Mouse (Mus musculus) forebrain, embryonic 10.5 days (tissue): ENCODE measurements at regions not wholly inside any gene's neighbourhood (a gene's known extent, or its start where the extent isn't known, plus 50 kb on each side); places are given as distances from the start of the nearest gene placed in this dataset.

ENCODE experiments used
- DNase-seq: peaks from one replicate; pipeline ENCODE4 v3.0.0-alpha.2; 2017; ENCODE audit warnings: low spot score; ENCODE audit errors: extremely low spot score
- H3K27ac ChIP-seq: fragments of 300-500 bp; sonication (generic); 2 replicates; pipeline ENCODE4 v1.5.1; 2016; ENCODE audit warnings: mild to moderate bottlenecking
- H3K27me3 ChIP-seq: fragments of 300-500 bp; sonication (generic); 2 replicates; pipeline ENCODE4 v1.6.1; 2016; ENCODE audit warnings: mild to moderate bottlenecking; ENCODE audit not compliant: poor library complexity, severe bottlenecking
- H3K36me3 ChIP-seq: fragments of 300-500 bp; sonication (generic); replicated peaks from 2 replicates; pipeline ENCODE4 v1.6.1; 2016; ENCODE audit warnings: mild to moderate bottlenecking, moderate library complexity
- H3K4me1 ChIP-seq: fragments of 300-500 bp; sonication (generic); 2 replicates; pipeline ENCODE4 v1.6.1; 2016
- H3K4me3 ChIP-seq: fragments of 300-500 bp; sonication (generic); 2 replicates; pipeline ENCODE4 v1.5.1; 2016; ENCODE audit warnings: mild to moderate bottlenecking, moderate library complexity
- H3K9me3 ChIP-seq: fragments of 300-500 bp; sonication (generic); 2 replicates; pipeline ENCODE4 v1.6.1; 2016; ENCODE audit warnings: mild to moderate bottlenecking, moderate library complexity
- WGBS: fragments of 180-500 bp; shearing (Covaris S2); methylation state at CpG from one replicate; pipeline ENCODE4 v1.1.7; 2016; 5-methylcytosine and 5-hydroxymethylcytosine counted together

DNA sequence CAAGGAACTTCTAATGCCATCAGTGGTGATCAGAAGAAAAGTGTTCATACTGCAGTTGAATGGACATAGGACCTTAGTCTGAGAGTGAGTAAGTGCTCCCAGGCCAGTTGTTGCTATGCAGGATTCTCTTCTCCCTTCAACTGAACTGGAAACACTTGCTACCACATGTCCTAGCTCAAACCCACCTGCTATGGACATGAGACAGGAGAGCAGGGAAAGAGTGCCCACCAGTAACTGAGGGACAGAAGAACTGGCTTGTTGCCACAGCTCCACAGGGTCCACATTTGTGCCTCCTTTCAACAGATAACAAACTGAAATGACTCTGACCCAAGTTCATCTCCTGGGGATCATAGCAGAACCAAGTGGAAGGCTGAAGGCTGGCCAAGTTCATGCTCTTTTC, 292.9 kb downstream of the Qk start:
- H3K4me1 ChIP-seq, result peaks cover 23% of the 10 kb centered on the region
- H3K27me3 ChIP-seq, result no peaks in the 10 kb centered on the region
- H3K36me3 ChIP-seq, result no peaks in the 10 kb centered on the region
- H3K4me3 ChIP-seq, result no peak overlapping the region
- H3K9me3 ChIP-seq, result no peaks in the 10 kb centered on the region
- no peak for DNase-seq
- H3K27ac ChIP-seq, result no peak overlapping the region

DNA sequence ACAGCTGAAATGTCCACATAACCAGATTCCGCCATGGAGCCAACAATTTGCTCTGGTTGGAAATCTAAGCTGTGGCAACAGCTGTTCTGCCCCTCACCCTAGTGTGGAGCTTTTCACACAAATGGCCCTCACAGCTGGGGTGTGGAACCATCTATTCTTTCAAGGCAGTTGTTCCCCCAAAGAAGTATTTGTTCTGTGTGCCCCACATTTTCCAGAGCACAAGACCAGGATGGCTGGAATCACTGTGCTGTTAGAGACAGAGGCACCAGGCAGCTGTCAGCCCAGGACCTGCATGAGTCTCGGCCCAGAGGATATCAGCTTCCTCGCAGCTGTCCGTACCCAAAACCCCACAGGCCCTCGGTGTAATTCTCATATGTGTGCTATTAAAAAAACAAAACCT, 294.4 kb downstream of the Qk start:
- no peaks in the 10 kb centered on the region for H3K36me3 ChIP-seq
- 85% methylated on average over 5 of the region's 5 CpGs for WGBS
- peaks cover 8% of the 10 kb centered on the region; the same call in 1 of the 2 replicates for H3K4me1 ChIP-seq
- no peak overlapping the region for H3K27ac ChIP-seq
- H3K9me3 ChIP-seq, result no peaks in the 10 kb centered on the region
- no peak overlapping the region for H3K4me3 ChIP-seq
- DNase-seq, result no peak
- no peaks in the 10 kb centered on the region for H3K27me3 ChIP-seq

DNA sequence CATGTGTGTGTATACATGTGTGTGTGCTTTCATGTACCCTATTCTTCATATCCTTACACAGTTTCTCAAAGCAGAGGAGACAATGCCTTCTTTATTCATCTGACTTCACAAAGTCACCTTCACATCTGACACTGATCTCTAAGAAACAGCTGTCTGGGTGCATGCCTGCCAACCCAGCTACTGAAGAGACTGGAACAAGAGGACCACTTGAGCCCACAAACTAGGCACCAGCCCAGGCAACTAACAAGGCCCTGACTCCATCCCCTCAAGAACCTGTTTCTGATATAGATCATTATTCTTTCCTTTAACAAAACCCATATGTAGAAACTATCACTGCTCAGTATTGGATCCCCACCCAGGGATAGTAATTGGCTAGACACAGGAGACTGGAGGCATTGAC, 295.3 kb downstream of the Qk start:
- Histone ChIP-seq H3K27ac (no peak overlapping the region), H3K27me3 (no peaks in the 10 kb centered on the region), H3K4me3 (no peak overlapping the region), H3K36me3 (no peaks in the 10 kb centered on the region), H3K4me1 (0 out of 2 replicates have a peak, but pooled peaks cover 7% of the 10 kb centered on the region), H3K9me3 (no peaks in the 10 kb centered on the region)
- DNase-seq, result no peak

DNA sequence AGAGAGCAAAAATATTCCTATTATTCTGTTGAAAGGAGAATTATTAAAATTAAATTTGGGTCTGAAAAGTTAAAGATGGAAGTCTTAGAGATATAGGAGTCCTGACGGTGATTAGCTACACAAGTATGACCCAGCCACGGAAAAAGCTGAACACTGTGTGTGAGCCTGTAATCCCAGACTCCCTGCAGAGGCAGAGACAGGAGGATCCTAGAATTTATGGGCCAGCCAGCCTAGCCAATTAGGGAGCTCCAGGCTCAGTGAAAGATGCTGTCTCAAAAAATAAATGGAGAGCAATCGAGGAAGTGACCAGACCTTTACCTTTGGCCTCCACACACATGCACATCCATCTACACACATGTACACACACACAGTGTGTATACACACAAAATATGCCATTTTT, 307.5 kb downstream of the Qk start:
- no peaks in the 10 kb centered on the region for H3K4me1 ChIP-seq
- no peak for DNase-seq
- no peaks in the 10 kb centered on the region for H3K9me3 ChIP-seq
- no peak overlapping the region for H3K4me3 ChIP-seq
- H3K36me3 ChIP-seq, result no peaks in the 10 kb centered on the region
- 69% methylated on average over 3 of the region's 3 CpGs for WGBS
- no peak overlapping the region for H3K27ac ChIP-seq
- H3K27me3 ChIP-seq, result no peaks in the 10 kb centered on the region

DNA sequence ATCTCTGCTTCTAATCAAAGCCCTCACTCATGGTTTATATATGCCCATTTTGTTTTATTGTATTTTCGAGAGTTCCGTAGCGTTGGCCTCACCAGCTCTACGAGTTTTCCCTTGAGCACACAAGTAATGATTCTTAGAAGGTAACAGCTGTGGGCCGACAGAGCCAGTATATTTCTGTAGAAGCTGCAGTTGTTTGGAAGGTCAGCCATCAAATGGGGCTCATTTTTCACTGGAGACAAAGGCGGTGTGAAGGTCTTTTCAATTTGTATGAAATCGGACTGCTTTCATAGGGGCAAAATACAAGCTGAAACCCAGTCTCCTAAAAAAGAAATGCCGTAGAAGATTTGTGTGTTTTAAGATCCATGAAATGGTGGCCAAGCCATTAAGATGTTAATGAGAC, 307.9 kb downstream of the Qk start:
- DNase-seq, result no peak
- Histone ChIP-seq H3K4me3 (no peak overlapping the region), H3K4me1 (no peaks in the 10 kb centered on the region), H3K27ac (no peak overlapping the region), H3K9me3 (no peaks in the 10 kb centered on the region), H3K27me3 (no peaks in the 10 kb centered on the region), H3K36me3 (no peaks in the 10 kb centered on the region)
- 88% methylated on average over 8 of the region's 8 CpGs for WGBS

DNA sequence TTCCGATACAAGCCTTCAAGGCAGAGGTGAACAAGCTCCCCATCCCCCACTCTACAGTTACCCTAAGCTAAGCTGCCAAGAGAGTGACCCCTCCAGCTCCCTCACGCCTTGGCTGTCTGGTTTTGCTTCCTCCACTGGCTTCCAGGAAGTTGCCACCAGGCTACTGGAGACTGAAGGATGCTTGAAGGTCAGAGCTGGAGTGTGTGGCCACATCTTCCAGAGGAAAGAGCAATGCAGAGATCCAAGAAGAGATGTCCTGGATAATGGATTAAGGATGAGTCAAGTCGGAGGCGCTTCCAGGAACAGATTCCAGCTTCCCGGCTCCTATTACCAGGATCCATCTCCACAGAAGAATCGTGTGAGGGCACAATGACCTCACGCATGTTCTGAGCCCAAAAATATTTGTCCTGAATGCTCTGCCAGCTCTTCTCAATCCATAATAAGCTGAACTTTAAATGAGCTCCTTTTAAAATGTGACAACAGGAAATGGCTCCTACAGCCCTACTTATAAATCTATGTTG, 318.5 kb downstream of the Qk start:
- Histone ChIP-seq H3K27ac (no peak overlapping the region), H3K27me3 (no peaks in the 10 kb centered on the region), H3K4me1 (no peaks in the 10 kb centered on the region), H3K4me3 (no peak overlapping the region), H3K36me3 (no peaks in the 10 kb centered on the region), H3K9me3 (no peaks in the 10 kb centered on the region)
- WGBS, result 87% methylated on average over 7 of the region's 7 CpGs
- no peak for DNase-seq

DNA sequence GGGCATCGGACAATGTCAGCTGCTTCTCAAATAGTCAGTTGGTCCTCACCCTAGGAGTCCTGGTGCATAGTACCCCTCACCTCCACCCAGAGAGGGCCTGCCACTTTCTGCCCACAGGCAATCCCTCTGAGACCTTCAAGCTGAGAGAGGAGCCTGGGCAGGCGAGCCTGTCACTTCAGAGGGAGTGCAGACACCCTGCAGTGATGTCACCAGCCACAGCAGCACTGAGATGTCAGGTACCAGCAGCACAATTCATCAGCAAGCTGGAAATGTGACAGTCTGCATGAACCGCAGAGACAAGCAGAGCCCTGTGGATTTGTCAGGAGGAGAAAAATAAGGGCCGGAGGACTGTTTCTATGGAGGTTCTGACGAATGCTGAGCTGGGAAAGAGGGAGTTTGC, 324.3 kb downstream of the Qk start:
- Histone ChIP-seq H3K27me3 (no peaks in the 10 kb centered on the region), H3K36me3 (no peaks in the 10 kb centered on the region), H3K4me1 (no peaks in the 10 kb centered on the region), H3K27ac (no peak overlapping the region), H3K9me3 (no peaks in the 10 kb centered on the region), H3K4me3 (no peak overlapping the region)
- 72% methylated on average over 5 of the region's 5 CpGs for WGBS
- DNase-seq, result no peak

DNA sequence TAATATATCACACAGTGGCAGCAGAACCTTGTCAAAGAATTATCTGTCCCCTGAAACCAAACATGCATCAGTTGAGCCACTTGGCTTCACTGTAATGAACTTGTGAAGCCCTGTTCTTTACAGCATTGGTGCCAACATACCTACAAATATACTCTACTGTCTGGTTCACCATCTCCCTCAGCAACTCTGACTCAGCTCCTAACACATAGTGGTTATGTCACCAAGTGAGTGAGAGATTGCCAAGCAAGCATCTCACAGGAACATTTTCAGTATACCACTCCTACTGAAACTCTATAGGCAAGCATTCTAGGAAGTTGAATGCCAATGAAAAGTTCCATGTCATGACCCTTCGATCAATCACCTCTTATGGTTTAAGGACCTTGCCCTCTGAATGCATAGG, 321.2 kb upstream of the Pabpc6 start:
- no peak overlapping the region for H3K4me3 ChIP-seq
- no peak overlapping the region for H3K27ac ChIP-seq
- 88% methylated on average over 1 of the region's 1 CpGs for WGBS
- H3K27me3 ChIP-seq, result no peaks in the 10 kb centered on the region
- peaks cover 7% of the 10 kb centered on the region for H3K9me3 ChIP-seq
- H3K36me3 ChIP-seq, result no peaks in the 10 kb centered on the region
- H3K4me1 ChIP-seq, result no peaks in the 10 kb centered on the region
- no peak for DNase-seq

DNA sequence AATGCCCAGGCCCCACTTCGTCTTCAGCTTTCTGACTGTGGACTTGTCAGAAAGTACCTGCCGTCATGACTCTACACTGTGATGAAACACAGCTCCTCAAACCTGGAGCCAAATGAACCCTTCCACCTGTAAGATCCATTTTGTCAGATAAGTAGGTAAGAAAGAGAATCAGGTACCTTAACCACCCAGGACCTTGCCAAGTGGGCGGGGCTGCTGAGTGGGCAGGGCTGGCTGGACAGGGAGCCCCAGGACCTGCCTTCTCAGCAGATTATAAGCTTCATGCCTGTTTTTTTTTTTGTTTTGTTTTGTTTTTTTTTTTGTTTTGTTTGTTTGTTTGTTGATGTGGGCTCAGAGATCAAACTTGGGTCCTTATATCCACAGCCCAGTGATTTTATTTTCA, 311.8 kb upstream of the Pabpc6 start:
- Histone ChIP-seq H3K27ac (no peak overlapping the region), H3K9me3 (peaks cover 3% of the 10 kb centered on the region), H3K4me1 (peaks cover 25% of the 10 kb centered on the region), H3K4me3 (no peak overlapping the region), H3K27me3 (no peaks in the 10 kb centered on the region), H3K36me3 (no peaks in the 10 kb centered on the region)
- WGBS, result 94% methylated on average over 3 of the region's 3 CpGs
- DNase-seq, result no peak

DNA sequence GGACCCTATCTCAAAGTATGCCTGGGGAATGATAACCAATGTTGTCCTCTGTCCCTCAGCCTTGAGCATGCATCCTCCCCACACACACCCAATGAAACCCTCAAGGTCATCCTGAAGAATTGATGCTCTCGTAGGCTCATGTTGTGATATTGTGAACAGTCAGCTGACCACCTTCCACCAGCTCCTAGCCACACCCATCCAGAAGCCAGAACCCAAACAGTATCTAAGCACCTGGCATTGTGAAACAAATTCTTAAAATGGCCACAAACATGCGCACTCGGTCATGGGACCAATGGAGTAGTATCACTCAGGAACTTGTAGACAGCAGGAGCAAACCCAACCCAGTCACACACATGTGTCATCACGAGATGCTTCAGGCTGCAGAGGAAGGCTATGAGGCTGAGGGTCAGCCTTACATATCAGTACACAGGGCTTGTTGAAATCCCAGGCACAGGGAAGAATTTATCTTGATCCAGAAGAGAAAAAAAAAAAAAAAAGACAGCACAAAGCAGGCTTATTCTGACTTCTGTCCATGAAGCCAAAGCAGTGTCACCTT, 307.4 kb upstream of the Pabpc6 start:
- H3K27me3 ChIP-seq, result no peaks in the 10 kb centered on the region
- H3K9me3 ChIP-seq, result no peaks in the 10 kb centered on the region
- peaks cover 18% of the 10 kb centered on the region for H3K4me1 ChIP-seq
- H3K4me3 ChIP-seq, result no peak overlapping the region
- 91% methylated on average over 4 of the region's 4 CpGs for WGBS
- H3K36me3 ChIP-seq, result no peaks in the 10 kb centered on the region
- DNase-seq, result no peak
- no peak overlapping the region for H3K27ac ChIP-seq

DNA sequence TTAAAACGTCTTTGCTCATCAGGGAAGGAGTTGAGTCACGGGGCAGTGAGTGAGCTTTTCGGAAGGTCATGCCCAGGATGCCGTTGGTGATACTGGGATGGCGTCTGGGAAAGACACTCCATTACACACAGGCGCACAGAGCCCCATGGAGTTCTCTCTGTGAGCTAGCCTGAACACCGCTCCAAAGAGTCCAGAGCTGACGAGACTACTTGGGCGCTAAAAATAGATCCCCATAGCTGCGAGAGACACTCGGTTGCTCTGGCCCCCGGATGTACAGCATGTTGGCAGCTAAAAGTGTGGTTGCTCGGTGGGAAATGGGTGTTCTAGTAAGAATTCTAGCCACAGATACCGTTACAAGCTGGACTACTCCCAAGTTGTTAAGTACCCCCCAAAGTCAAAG, 306.5 kb upstream of the Pabpc6 start:
- H3K36me3 ChIP-seq, result no peaks in the 10 kb centered on the region
- H3K27ac ChIP-seq, result no peak overlapping the region
- DNase-seq, result no peak
- no peaks in the 10 kb centered on the region for H3K9me3 ChIP-seq
- H3K4me3 ChIP-seq, result no peak overlapping the region
- H3K27me3 ChIP-seq, result no peaks in the 10 kb centered on the region
- peaks cover 18% of the 10 kb centered on the region for H3K4me1 ChIP-seq
- WGBS, result 86% methylated on average over 14 of the region's 14 CpGs

DNA sequence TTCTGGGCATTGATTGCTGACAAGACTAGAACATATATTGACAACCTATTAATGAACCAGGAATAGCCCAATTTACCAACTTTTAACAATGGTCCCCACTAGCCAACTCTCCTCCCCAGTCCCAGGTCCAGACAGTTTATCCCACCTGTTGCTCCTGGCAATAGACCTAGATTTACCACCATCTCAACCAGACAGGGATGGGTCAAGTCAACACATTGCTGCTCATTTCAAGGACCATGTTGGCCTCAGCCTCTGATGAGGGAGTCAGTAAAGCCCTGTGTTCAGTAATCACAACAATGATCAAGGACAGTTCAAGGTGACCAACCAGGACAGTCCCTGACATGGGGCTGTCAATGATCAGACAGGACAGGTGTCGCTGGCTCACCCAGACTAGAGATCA, 305.6 kb upstream of the Pabpc6 start:
- no peak for DNase-seq
- Histone ChIP-seq H3K4me3 (no peak overlapping the region), H3K4me1 (peaks cover 18% of the 10 kb centered on the region), H3K9me3 (no peaks in the 10 kb centered on the region), H3K27me3 (no peaks in the 10 kb centered on the region), H3K27ac (no peak overlapping the region), H3K36me3 (no peaks in the 10 kb centered on the region)
- 93% methylated on average over 1 of the region's 1 CpGs for WGBS

DNA sequence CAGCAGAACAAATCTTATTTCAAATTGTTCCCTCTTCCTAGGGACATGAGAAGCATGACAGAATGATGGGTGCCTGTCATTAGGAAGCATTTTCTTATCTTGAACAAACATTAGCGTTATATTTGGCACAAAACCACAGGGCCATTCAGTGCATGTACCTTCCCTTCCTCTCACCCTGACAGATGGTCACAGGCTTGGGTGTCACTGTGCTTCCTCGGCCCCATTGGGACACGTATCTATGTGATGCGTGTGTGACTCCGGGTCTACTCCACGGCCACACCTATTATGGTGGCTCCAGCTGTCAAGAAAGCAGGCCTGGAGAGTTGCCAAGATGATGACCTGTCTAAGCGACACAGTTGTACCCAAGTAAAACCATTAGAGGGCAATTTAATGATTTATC, 298.5 kb upstream of the Pabpc6 start:
- Histone ChIP-seq H3K4me1 (peaks cover 14% of the 10 kb centered on the region), H3K27me3 (no peaks in the 10 kb centered on the region), H3K4me3 (no peak overlapping the region), H3K9me3 (no peaks in the 10 kb centered on the region), H3K36me3 (no peaks in the 10 kb centered on the region), H3K27ac (no peak overlapping the region)
- WGBS, result 87% methylated on average over 7 of the region's 7 CpGs
- DNase-seq, result no peak

DNA sequence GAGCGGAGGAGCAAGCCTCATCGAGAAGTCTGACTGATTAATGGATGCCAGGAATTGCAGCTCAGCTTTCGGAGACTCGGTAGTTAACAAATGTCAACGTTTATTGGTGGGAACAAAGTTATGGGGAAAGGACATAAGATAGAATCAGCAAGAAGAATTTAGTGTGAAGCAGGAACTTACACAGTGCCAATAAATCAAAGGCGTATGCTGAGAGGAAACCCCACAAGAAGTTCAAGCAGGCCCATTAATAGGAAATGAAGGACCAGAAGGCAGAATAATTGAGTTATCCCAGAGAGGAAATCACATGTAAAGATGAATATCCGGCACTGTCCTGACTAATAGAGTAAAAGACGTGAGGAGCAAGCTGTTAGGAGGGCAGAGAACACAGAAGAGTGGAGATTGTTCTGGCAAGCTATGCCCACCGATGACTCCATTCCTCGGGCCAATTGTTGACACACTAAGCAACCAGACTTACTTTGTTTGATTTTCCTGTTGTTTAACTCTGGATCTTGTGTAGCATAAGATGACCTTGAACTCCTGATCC, 293.4 kb upstream of the Pabpc6 start:
- H3K36me3 ChIP-seq, result no peaks in the 10 kb centered on the region
- H3K27me3 ChIP-seq, result no peaks in the 10 kb centered on the region
- no peak overlapping the region for H3K27ac ChIP-seq
- H3K9me3 ChIP-seq, result no peaks in the 10 kb centered on the region
- no peak for DNase-seq
- no peak overlapping the region for H3K4me3 ChIP-seq
- WGBS, result 92% methylated on average over 10 of the region's 10 CpGs
- peaks cover 13% of the 10 kb centered on the region for H3K4me1 ChIP-seq
